Mouse (Mus musculus) C2C12 (cell line): ENCODE measurements around the gene Cmas. TPM values are rescaled to one million over a fixed set of nuclear protein-coding genes. Genes with fewer than 3 reads are reported as not detected.

Source experiments
- H3K27me3 ChIP-seq: one replicate; pipeline ENCODE4 v1.6.1; 2011; ENCODE audit not compliant: control insufficient read depth, insufficient read depth, insufficient read length
- H3K36me3 ChIP-seq: one replicate; pipeline ENCODE4 v1.6.1; 2011; ENCODE audit not compliant: control insufficient read depth, insufficient read depth
- H3K4me3 ChIP-seq: one replicate; pipeline ENCODE4 v1.5.1; 2011; ENCODE audit warnings: mild to moderate bottlenecking, control low read depth; ENCODE audit not compliant: poor library complexity, insufficient read depth, severe bottlenecking
- H3K79me2 ChIP-seq: one replicate; pipeline ENCODE4 v1.6.1; 2011; ENCODE audit not compliant: control insufficient read depth, insufficient read depth
- H3K79me3 ChIP-seq: one replicate; pipeline ENCODE4 v1.6.1; 2011; ENCODE audit warnings: low read depth, control low read depth
- H3ac ChIP-seq: one replicate; pipeline ENCODE3; 2011; ENCODE audit warnings: low read depth; ENCODE audit not compliant: control insufficient read depth, insufficient read length
- CEBPB ChIP-seq: IDR thresholded peaks from one replicate; pipeline ENCODE4 v1.6.1; 2011; ENCODE audit warnings: low read depth, mild to moderate bottlenecking, control low read depth, moderate library complexity
- CTCF ChIP-seq: IDR thresholded peaks from one replicate; pipeline ENCODE4 v1.5.1; 2011; ENCODE audit not compliant: control insufficient read depth, insufficient read depth, insufficient read length
- FOSL1 ChIP-seq: IDR thresholded peaks from one replicate; pipeline ENCODE4 v1.8.0; 2011; ENCODE audit warnings: mild to moderate bottlenecking, low read length; ENCODE audit not compliant: poor library complexity, insufficient read depth, severe bottlenecking
- MAX ChIP-seq: IDR thresholded peaks from one replicate; pipeline ENCODE4 v1.6.1; 2011; ENCODE audit warnings: mild to moderate bottlenecking, control low read depth
- MYOD1 ChIP-seq: IDR thresholded peaks from one replicate; pipeline ENCODE4 v1.6.1; 2011; ENCODE audit warnings: low read depth; ENCODE audit not compliant: control insufficient read depth, insufficient read length
- MYOG ChIP-seq: IDR thresholded peaks from one replicate; pipeline ENCODE4 v1.6.1; 2011; ENCODE audit not compliant: control insufficient read depth, insufficient read length; ENCODE audit errors: extremely low read depth
- USF1 ChIP-seq: IDR thresholded peaks from one replicate; pipeline ENCODE4 v1.6.1; 2011; ENCODE audit warnings: low read depth, mild to moderate bottlenecking, control low read depth, moderate library complexity
- polyA plus RNA-seq: library from polyadenylated mRNA; unstranded; fragments of >200 nt; fragmentation: generic; extraction: Trizol; gene quantifications from one replicate; pipeline ENCODE4 v1.2.1, GENCODE M21; 2012; ENCODE audit warnings: missing spikeins

Gene Cmas
- polyA plus RNA-seq, 1 experiment, result 34.1 TPM

DNA sequence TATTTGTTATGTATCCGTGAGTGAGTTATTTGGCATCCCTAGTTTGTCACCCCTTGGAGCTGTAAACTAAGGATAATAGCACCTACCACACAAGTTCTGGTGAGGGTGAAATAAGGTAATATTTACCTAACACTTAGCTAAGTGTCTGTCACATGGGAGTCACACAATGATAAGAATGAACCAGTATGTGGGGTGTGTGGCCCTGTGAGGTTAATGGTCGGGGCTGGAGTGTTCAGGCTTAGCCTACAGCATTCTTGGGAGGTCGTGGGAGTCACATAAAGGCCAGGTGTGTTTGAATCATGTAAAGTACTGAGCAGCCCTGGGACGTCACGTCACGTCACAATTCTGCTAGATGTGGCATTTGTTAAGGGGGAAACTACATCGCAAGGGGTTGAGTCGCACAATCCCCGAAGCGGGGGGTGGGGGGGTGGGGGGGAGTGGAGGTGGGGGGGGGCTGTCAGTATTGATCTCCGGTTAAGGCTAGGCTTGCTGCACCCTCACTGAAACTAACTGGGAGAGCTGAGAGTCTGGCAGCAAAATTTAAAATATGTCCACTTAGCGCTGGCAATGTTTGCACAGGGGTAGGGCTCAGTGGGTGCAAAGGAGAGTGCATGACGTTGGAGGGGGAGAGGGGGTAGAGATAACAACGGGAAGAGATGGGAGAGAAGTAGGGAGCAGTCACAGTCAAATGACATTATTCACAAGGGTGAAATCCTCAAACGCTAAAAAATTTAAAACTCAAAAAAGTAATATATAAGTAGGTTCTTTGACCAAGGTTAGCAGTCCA is 39.4 kb downstream of the Cmas start:
- no peak overlapping the region for H3K4me3 ChIP-seq
- H3K36me3 ChIP-seq, result no peaks in the 10 kb centered on the region
- no peaks in the 10 kb centered on the region for H3K79me3 ChIP-seq
- no peaks in the 10 kb centered on the region for H3K79me2 ChIP-seq
- no peak overlapping the region for H3ac ChIP-seq
- TF ChIP-seq CEBPB, result no peak
- no peak for TF ChIP-seq MYOD1
- no peak for TF ChIP-seq MAX
- no peak for TF ChIP-seq FOSL1
- no peak for TF ChIP-seq USF1
- TF ChIP-seq MYOG, result no peak
- no peak for TF ChIP-seq CTCF
- H3K27me3 ChIP-seq, result no peaks in the 10 kb centered on the region

DNA sequence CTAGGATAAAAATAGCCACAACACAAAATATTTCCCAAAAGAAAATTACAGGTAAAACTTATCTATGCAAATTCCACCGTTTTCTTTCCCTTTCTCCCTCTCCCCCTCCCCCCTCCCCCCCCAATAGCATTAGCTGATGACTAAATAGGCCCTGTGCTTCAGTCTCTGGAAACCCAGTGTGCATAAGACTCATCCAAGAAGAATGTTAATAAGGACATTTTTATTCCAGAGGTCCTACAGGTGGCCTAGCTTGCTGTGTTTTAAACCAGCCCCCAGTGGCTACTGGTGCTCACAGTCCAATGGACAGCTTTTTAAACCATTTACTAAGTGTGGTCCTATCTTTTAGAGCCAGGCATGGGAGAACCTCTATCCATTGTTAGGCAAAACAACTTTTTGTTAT is 41.5 kb downstream of the Cmas start:
- no peaks in the 10 kb centered on the region for H3K79me3 ChIP-seq
- no peak overlapping the region for H3K4me3 ChIP-seq
- H3ac ChIP-seq, result no peak overlapping the region
- H3K36me3 ChIP-seq, result no peaks in the 10 kb centered on the region
- H3K79me2 ChIP-seq, result no peaks in the 10 kb centered on the region
- no peaks in the 10 kb centered on the region for H3K27me3 ChIP-seq
- TF ChIP-seq MAX (no peak), CEBPB (no peak), MYOG (no peak), USF1 (no peak), MYOD1 (no peak), CTCF (no peak), FOSL1 (no peak)

DNA sequence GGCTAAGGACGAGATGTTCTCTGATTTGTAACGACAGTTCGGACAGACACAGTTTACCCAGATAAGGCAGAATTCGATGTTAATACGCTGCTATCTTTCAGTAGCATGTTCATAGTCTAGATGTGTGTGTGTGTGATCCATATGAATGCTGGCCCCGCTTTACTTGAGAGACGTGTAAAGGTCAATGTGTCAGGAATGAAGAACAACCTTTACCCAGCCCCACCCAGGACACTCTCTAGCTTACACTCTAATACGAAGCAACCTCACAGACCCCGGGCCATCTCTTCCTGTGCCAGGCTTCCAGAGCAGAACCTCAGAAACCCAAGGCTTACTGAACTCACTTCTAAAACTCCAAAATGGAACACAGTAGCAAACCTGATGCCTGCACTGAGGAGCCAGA is 42.4 kb downstream of the Cmas start:
- no peaks in the 10 kb centered on the region for H3K36me3 ChIP-seq
- TF ChIP-seq CTCF, result no peak
- TF ChIP-seq FOSL1, result no peak
- no peak for TF ChIP-seq MAX
- TF ChIP-seq CEBPB, result no peak
- TF ChIP-seq MYOD1, result no peak
- TF ChIP-seq MYOG, result no peak
- no peak for TF ChIP-seq USF1
- no peak overlapping the region for H3ac ChIP-seq
- no peaks in the 10 kb centered on the region for H3K79me3 ChIP-seq
- no peak overlapping the region for H3K4me3 ChIP-seq
- H3K27me3 ChIP-seq, result no peaks in the 10 kb centered on the region
- H3K79me2 ChIP-seq, result no peaks in the 10 kb centered on the region

DNA sequence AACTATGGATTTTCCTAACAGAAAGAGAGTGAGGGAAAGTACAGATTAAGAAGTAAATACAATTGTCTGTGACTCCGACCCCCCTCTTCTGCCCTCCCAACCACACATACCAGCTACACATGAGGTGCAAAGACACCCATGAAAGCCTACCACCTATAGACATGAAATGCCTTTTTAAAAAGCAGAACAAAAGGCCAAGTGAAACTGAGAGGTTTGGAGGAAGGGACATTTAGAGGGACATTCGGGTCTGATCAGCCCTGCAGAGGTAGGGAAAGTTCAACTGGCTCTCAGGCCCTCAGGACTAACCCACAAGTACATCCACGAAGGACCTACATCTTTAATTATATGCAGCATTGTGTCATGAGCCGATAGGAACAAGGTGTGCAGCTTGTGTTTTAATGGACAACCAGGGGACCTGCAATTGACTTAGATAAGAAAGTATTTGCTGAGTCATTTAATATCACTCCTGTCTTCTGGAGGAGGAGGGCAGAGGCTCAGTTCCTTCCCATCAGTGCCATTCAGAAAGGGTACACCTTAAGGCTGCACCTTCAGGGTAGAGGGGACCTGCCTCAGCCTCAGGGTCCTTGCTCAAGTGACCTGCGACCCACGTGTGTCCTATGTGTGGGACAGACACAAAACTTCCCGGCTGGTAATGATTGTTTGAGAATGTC is 43.4 kb downstream of the Cmas start:
- TF ChIP-seq MAX (no peak), MYOG (no peak), CTCF (no peak), FOSL1 (no peak), CEBPB (no peak), USF1 (no peak), MYOD1 (no peak)
- no peaks in the 10 kb centered on the region for H3K27me3 ChIP-seq
- no peaks in the 10 kb centered on the region for H3K36me3 ChIP-seq
- no peak overlapping the region for H3ac ChIP-seq
- no peak overlapping the region for H3K4me3 ChIP-seq
- H3K79me3 ChIP-seq, result no peaks in the 10 kb centered on the region
- no peaks in the 10 kb centered on the region for H3K79me2 ChIP-seq

DNA sequence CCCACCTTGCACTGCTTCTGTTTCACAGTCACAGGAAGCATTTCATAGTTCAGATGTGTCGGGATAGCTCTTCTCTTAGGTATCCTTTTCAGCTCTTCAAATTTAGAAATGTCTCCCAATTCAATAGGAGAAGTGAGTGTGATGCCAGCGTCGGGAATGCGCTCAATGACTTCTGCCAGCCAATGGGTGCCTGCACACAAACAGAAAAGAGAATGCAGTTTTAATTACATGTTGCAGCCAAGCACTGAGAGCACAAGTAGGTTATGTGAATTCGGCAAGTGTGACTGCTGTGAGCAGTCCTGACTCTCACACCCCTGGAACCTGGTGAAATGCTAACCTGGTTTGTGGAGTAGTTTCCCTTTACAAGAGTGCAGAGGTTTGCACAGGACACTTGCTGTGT is 45.2 kb downstream of the Cmas start:
- Histone ChIP-seq H3ac (no peak overlapping the region), H3K79me2 (no peaks in the 10 kb centered on the region), H3K79me3 (no peaks in the 10 kb centered on the region), H3K36me3 (no peaks in the 10 kb centered on the region), H3K27me3 (no peaks in the 10 kb centered on the region), H3K4me3 (no peak overlapping the region)
- TF ChIP-seq USF1, result no peak
- TF ChIP-seq CTCF, result no peak
- TF ChIP-seq MYOG, result no peak
